Mouse (Mus musculus) lung, embryonic 16.5 days (tissue): Measurements from ENCODE around the gene Myom1. TPM values are rescaled to one million over a fixed set of nuclear protein-coding genes. Genes with fewer than 3 reads are reported as not detected.

Experiments used
- ATAC-seq: fragments of 200-750 bp; cut with Nextera tagmentation; 2 replicates; pipeline ENCODE4 v1.8.0; 2017; ENCODE audit warnings: low read depth, mild to moderate bottlenecking, moderate library complexity
- H3K27ac ChIP-seq: fragments of 300-500 bp; sonication (generic); 2 replicates; pipeline ENCODE4 v1.5.1; 2014; ENCODE audit warnings: mild to moderate bottlenecking, control low read depth, low read length
- H3K27me3 ChIP-seq: fragments of 300-500 bp; sonication (generic); 2 replicates; pipeline ENCODE4 v1.6.1; 2014; ENCODE audit warnings: low read depth, low read length, mixed read lengths; ENCODE audit not compliant: control insufficient read depth, insufficient read depth
- H3K36me3 ChIP-seq: fragments of 300-500 bp; sonication (generic); 2 replicates; pipeline ENCODE4 v1.6.1; 2014; ENCODE audit warnings: low read length; ENCODE audit not compliant: control insufficient read depth, insufficient read depth
- H3K4me1 ChIP-seq: fragments of 300-500 bp; sonication (generic); replicated peaks from 2 replicates; pipeline ENCODE4 v1.6.1; 2014; ENCODE audit warnings: low read length, mixed read lengths; ENCODE audit not compliant: control insufficient read depth, insufficient read depth
- H3K4me2 ChIP-seq: fragments of 300-500 bp; sonication (generic); 2 replicates; pipeline ENCODE4 v1.6.1; 2014; ENCODE audit warnings: low read depth, low read length, control low read depth
- H3K4me3 ChIP-seq: fragments of 300-500 bp; sonication (generic); 2 replicates; pipeline ENCODE4 v1.5.1; 2014; ENCODE audit warnings: mild to moderate bottlenecking, low read length, control low read depth
- H3K9ac ChIP-seq: fragments of 300-500 bp; sonication (generic); 2 replicates; pipeline ENCODE4 v1.6.1; 2014; ENCODE audit warnings: low read length, control low read depth
- H3K9me3 ChIP-seq: fragments of 300-500 bp; sonication (generic); 2 replicates; pipeline ENCODE4 v1.6.1; 2016; ENCODE audit warnings: low read length; ENCODE audit not compliant: control insufficient read depth
- WGBS: fragments of 180-500 bp; shearing (Covaris S2); extraction: QIAGEN DNeasy Blood & Tissue Kit; methylation state at CpG from one replicate; pipeline ENCODE4 v1.1.7; 2014; 5-methylcytosine and 5-hydroxymethylcytosine counted together
- polyA plus RNA-seq: library from polyadenylated mRNA; unstranded; fragments of >200 nt; fragmentation: Nextera tagmentation; extraction: Ambion mirVana; gene quantifications from 2 replicates; pipeline ENCODE4 v1.2.1, GENCODE M21; 2015

Gene Myom1
- polyA plus RNA-seq, 1 experiment from 2014 or later: 11.4 TPM

- peaks cover 22% of the 10 kb centered on the region for H3K4me1 ChIP-seq
- no peaks in the 10 kb centered on the region for H3K9me3 ChIP-seq
- H3K36me3 ChIP-seq: no peaks in the 10 kb centered on the region
- WGBS: 28% methylated on average over 7 of the region's 7 CpGs
- H3K27me3 ChIP-seq: no peaks in the 10 kb centered on the region
- no peak overlapping the region; the same call in 1 of the 2 replicates for H3K9ac ChIP-seq
- H3K4me2 ChIP-seq: no peak overlapping the region
- ATAC-seq: peak; percentile 86
- H3K4me3 ChIP-seq: no peak overlapping the region
- peak overlapping the region; percentile 80 for H3K27ac ChIP-seq
Measured at GRCm38 (mm10) chr17:71127464-71128110, 125.2 kb downstream of the Myom1 start.

DNA sequence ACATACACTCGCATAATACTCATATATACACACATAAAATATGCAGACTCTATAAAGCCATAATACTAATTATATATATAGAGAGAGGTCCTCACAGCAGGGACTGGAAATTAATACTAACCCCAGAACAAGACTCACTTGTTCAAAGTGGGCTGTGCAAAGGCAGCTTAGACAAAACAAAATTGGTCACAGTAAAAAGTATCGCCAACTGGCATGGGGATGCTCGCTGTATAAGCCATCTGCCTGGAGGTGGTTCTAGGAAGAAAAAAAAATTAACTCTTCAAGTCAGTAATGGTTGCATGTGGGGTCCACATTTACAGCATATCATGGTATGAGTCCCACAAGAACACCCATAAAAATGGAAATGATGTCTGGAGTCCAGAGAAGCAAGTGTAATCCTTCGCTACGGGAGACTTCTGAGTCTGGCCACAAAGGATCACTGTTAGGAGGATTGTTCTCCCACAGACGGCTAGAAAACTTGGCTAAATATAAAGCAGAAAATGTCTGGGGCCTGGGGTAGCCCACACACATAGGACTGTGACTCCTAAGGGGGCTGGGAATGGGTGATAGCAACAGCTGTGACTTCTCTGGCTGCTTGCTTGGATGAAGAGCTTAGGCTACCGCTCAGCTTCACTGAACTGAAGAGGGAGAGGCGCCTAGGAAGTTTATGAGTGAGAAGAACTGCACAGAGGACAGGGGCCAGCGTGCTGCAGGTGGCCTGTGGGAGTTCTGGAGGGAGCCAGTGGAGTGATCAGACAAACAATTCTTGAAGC, 127.2 kb downstream of the Myom1 start:
- H3K9ac ChIP-seq: no peak overlapping the region; the same call in 1 of the 2 replicates
- no peak overlapping the region for H3K4me2 ChIP-seq
- peaks cover 21% of the 10 kb centered on the region for H3K4me1 ChIP-seq
- H3K4me3 ChIP-seq: no peak overlapping the region
- H3K9me3 ChIP-seq: no peaks in the 10 kb centered on the region
- WGBS: 62% methylated on average over 9 of the region's 9 CpGs
- ATAC-seq: 0 out of 2 replicates have a peak, but pooled peaks have one; percentile 35
- H3K36me3 ChIP-seq: no peaks in the 10 kb centered on the region
- H3K27me3 ChIP-seq: no peaks in the 10 kb centered on the region
- H3K27ac ChIP-seq: no peak overlapping the region

- Histone ChIP-seq H3K9ac (no peak overlapping the region), H3K9me3 (no peaks in the 10 kb centered on the region), H3K27me3 (no peaks in the 10 kb centered on the region), H3K27ac (no peak overlapping the region), H3K4me3 (no peak overlapping the region), H3K4me2 (no peak overlapping the region), H3K36me3 (no peaks in the 10 kb centered on the region), H3K4me1 (peaks cover 24% of the 10 kb centered on the region)
- no peak for ATAC-seq
Measured at GRCm38 (mm10) chr17:71132221-71132620, 129.8 kb downstream of the Myom1 start.

DNA sequence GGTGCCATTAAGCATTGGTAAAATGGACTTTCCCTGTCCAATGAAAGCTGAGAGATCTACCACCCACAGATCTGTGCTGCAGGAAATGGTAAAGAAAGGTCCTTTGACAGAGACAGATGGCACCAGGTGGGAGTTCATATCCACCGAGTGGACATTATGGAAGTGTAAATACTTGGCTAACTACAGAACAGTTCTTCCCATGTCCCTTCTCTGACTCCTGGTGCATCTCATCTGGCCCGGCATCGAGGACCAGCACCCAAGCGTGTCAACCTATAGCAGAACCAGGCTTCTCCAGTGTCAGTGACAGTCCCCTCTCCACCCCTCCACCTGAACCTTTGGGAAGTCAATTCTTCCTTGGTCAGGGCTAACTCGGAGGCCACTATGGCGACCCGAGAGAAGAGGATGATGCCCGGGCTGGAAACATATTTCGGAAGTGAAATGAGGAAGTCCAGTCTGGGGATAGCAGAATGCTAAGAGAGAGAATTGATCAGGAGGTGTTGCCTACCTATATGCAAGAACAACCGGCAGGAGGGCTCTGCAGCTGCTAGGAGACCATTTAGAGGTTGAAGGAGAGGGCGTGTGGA, 130.5 kb downstream of the Myom1 start:
- peaks cover 17% of the 10 kb centered on the region for H3K4me1 ChIP-seq
- H3K9ac ChIP-seq: no peak overlapping the region
- no peak overlapping the region for H3K4me2 ChIP-seq
- ATAC-seq: no peak
- H3K27ac ChIP-seq: no peak overlapping the region
- no peaks in the 10 kb centered on the region for H3K36me3 ChIP-seq
- no peaks in the 10 kb centered on the region for H3K9me3 ChIP-seq
- no peaks in the 10 kb centered on the region for H3K27me3 ChIP-seq
- H3K4me3 ChIP-seq: no peak overlapping the region
- 73% methylated on average over 11 of the region's 11 CpGs for WGBS

DNA sequence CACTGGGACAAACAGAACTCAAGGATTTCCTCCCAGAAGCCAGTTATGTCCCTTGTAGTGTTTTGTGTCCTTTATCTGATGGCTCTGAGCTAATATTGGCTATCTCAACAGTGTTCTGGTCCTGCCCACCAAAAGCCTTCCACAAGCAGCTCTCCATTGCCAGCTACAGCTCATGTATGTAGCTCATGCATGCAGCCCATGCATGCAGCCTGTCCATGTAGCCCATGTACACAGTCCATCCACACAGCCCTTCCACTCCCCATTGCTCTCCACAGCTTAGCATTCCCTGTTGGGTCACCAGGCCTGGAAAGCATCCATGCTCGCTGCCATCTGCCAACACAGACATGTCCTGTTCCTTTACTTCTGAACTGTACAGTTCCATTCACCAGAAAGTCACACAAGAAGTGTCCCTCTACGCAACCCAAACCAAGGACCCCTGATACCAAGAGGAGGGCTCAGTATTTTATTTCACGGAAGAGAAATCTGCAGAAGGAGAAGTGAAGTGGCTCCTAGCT, 132.1 kb downstream of the Myom1 start:
- Histone ChIP-seq H3K4me2 (no peak overlapping the region), H3K9ac (no peak overlapping the region), H3K36me3 (no peaks in the 10 kb centered on the region), H3K9me3 (no peaks in the 10 kb centered on the region), H3K27me3 (no peaks in the 10 kb centered on the region), H3K27ac (no peak overlapping the region), H3K4me3 (no peak overlapping the region), H3K4me1 (peaks cover 17% of the 10 kb centered on the region)
- ATAC-seq: no peak
- WGBS: 78% methylated on average over 3 of the region's 3 CpGs

DNA sequence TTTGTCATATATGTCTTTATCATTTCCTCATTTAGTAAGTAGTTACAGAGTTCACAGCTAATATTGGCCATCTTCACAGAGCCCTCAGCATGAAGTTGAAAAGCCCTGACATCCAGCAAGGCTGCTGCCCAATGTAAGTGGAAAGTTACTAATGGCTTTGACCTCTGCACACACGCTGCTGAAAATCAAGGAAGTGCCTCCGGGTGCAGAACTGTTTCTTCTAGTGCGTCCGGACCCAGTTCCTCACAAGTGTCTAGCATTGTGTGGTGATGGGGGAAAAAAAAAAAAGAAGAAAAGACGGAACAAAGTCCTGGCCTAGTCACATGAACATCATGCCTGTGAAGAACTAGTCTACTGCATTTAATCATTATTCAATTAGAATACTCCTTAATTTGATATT, 132.7 kb downstream of the Myom1 start:
- no peaks in the 10 kb centered on the region for H3K36me3 ChIP-seq
- no peak for ATAC-seq
- H3K4me2 ChIP-seq: no peak overlapping the region
- peaks cover 11% of the 10 kb centered on the region for H3K4me1 ChIP-seq
- H3K9me3 ChIP-seq: no peaks in the 10 kb centered on the region
- H3K4me3 ChIP-seq: no peak overlapping the region
- H3K27me3 ChIP-seq: no peaks in the 10 kb centered on the region
- 33% methylated on average over 5 of the region's 5 CpGs for WGBS
- H3K27ac ChIP-seq: no peak overlapping the region
- no peak overlapping the region for H3K9ac ChIP-seq

GRCm38 (mm10) chr17:71135866-71136265, 133.4 kb downstream of the Myom1 start:
- 83% methylated on average over 5 of the region's 5 CpGs for WGBS
- Histone ChIP-seq H3K27me3 (no peaks in the 10 kb centered on the region), H3K9ac (no peak overlapping the region), H3K4me2 (no peak overlapping the region), H3K27ac (no peak overlapping the region), H3K9me3 (no peaks in the 10 kb centered on the region), H3K4me3 (no peak overlapping the region), H3K36me3 (no peaks in the 10 kb centered on the region), H3K4me1 (peaks cover 8% of the 10 kb centered on the region; the same call in 1 of the 2 replicates)
- ATAC-seq: no peak

GRCm38 (mm10) chr17:71136384-71137333, 134.2 kb downstream of the Myom1 start:
- H3K9me3 ChIP-seq: no peaks in the 10 kb centered on the region
- peaks cover 8% of the 10 kb centered on the region; the same call in 1 of the 2 replicates for H3K4me1 ChIP-seq
- no peak overlapping the region for H3K4me3 ChIP-seq
- peak; percentile 41; the same call in 1 of the 2 replicates for ATAC-seq
- WGBS: 50% methylated on average over 16 of the region's 16 CpGs
- no peaks in the 10 kb centered on the region for H3K27me3 ChIP-seq
- H3K27ac ChIP-seq: no peak overlapping the region
- H3K36me3 ChIP-seq: no peaks in the 10 kb centered on the region
- no peak overlapping the region for H3K4me2 ChIP-seq
- no peak overlapping the region for H3K9ac ChIP-seq
